1 mouse cellular context compared by ENCODE assay signal in genomic region chr8:84704867-84705831, GRCm38 (mm10).
TF ChIP-seq lines count a peak whose summit lies in the region.

No protein-coding gene starts in this region.

TF ChIP-seq in MEL, 35 proteins besides CTCF, POLR2A, EP300 and RAD21:
- TF ChIP-seq POLR2AphosphoS2 (IDR thresholded peaks at IDR 0.05; ENCODE audit: low read length) (peak; percentile 98), MYB (IDR thresholded peaks at IDR 0.05; ENCODE audit: low read depth, low read length) (peak; percentile 71), ZMIZ1 (IDR thresholded peaks at IDR 0.05; ENCODE audit: low read depth, low read length) (peak; percentile 31), E2F4 (IDR thresholded peaks at IDR 0.05; ENCODE audit: borderline replicate concordance, low read depth, low read length) (no peak), CHD1 (IDR thresholded peaks at IDR 0.05; ENCODE audit: low read depth, low read length) (peak; percentile 69), NRF1 (IDR thresholded peaks at IDR 0.05; ENCODE audit: insufficient read depth, low read depth, low read length, poor library complexity, severe bottlenecking) (no peak), UBTF (IDR thresholded peaks at IDR 0.05; ENCODE audit: borderline replicate concordance, insufficient read depth, low read depth, low read length) (peak; percentile 36; the same call in 1 of the 2 replicates), MXI1 (IDR thresholded peaks at IDR 0.05; ENCODE audit: low read depth, low read length) (peak; percentile 42; the same call in 1 of the 2 replicates), SMC3 (IDR thresholded peaks at IDR 0.05; ENCODE audit: low read depth, low read length) (peak; percentile 6), MAZ (IDR thresholded peaks at IDR 0.05; ENCODE audit: low read depth, low read length) (peak; percentile 54), USF1 (IDR thresholded peaks at IDR 0.05; ENCODE audit: low read depth, low read length) (no peak), NELFE (IDR thresholded peaks at IDR 0.05; ENCODE audit: low read depth, low read length) (no peak; the same call in 1 of the 2 replicates), TBP (IDR thresholded peaks at IDR 0.05; ENCODE audit: low read depth, low read length) (no peak), TCF12 (IDR thresholded peaks at IDR 0.05; ENCODE audit: low read depth, low read length) (no peak), ZNF384 (IDR thresholded peaks at IDR 0.05; ENCODE audit: low read depth, low read length) (peak; percentile 65), ZC3H11A (IDR thresholded peaks at IDR 0.05; ENCODE audit: low read depth, low read length) (no peak), CHD2 (IDR thresholded peaks at IDR 0.05; ENCODE audit: low read length) (peak; percentile 57; the same call in 1 of the 2 replicates), GABPA (IDR thresholded peaks at IDR 0.05; ENCODE audit: low read depth, low read length) (no peak), ZKSCAN1 (IDR thresholded peaks at IDR 0.05; ENCODE audit: low read depth, low read length) (no peak), POLR2AphosphoS5 (IDR thresholded peaks at IDR 0.05; ENCODE audit: borderline replicate concordance, low read depth, low read length) (peak; percentile 96; the same call in 1 of the 2 replicates), HCFC1 (IDR thresholded peaks at IDR 0.05; ENCODE audit: low read depth, low read length) (no peak; the same call in 1 of the 2 replicates)
